Mouse (Mus musculus): Measurements from ENCODE around the gene Celsr1. TPM values are rescaled to one million over a fixed set of nuclear protein-coding genes. Genes with fewer than 3 reads are reported as not detected.

Celsr1 gene
- polyA plus RNA-seq, 1 experiment from 2014 or later = 5.1 TPM

DNA sequence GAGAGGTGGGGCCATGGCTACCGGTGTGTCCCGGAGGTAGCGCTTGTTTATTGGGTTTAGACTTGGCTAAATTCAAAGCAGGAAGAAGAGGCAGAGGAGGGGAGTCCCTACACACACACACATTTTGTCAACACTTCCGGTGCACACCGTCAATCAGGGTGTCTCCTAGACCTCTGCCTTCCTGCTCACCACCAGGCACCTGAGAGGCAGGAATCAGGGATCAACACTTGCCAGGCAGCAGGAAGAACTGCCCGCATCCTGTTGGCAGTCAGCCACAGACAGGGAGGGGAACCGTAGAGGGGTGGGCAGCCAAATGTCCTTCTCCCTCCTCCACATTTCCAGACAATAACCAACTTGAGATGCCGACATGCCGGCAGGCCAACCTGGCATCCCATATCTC, 56.5 kb downstream of the Celsr1 start:
- H3K9ac ChIP-seq (ENCODE audit: low read depth, low read length) = no peak overlapping the region
- no peaks in the 10 kb centered on the region for H3K9me3 ChIP-seq (ENCODE audit: control insufficient read depth, low read length)
- no peak overlapping the region for H3K4me2 ChIP-seq (replicated peaks; ENCODE audit: low read depth, low read length)
- H3K36me3 ChIP-seq (ENCODE audit: control insufficient read depth, insufficient read depth, low read length) = no peaks in the 10 kb centered on the region
- H3K4me3 ChIP-seq (ENCODE audit: low read depth, low read length) = no peak overlapping the region
- ATAC-seq (ENCODE audit: low FRiP score) (no peak), DNase-seq (ENCODE audit: low spot score) (no peak)
- H3K27me3 ChIP-seq (ENCODE audit: control insufficient read depth, insufficient read depth, low read length) = no peaks in the 10 kb centered on the region
- 91% methylated on average over 9 of the region's 9 CpGs for WGBS
- no peak overlapping the region for H3K27ac ChIP-seq (ENCODE audit: low read depth, low read length)
- H3K4me1 ChIP-seq (replicated peaks; ENCODE audit: control insufficient read depth, insufficient read depth, low read length) = 0 out of 2 replicates have a peak, but pooled peaks cover 12% of the 10 kb centered on the region

DNA sequence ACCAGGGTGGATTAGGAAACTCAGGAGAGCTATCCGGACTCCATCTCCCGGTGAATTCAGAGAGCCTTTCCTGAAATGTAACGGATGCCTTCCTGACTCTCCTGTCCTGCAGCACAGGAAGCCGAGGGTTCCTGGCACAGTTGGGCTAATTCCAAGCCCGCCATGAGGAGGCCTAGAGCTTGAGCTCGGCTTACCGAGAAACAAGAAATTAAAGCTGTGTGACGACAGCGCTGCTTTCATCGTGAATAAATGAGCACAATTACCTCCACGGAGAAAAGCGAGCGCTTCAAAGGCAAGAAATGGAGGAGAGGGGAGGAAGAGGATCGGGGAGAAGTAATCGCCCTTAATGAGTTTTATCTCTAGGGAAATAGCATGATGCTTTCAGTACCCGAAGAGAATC, 57.8 kb downstream of the Celsr1 start:
- H3K27ac ChIP-seq (ENCODE audit: low read depth, low read length) = peak overlapping the region; percentile 30
- peak; percentile 29 for DNase-seq (ENCODE audit: low spot score)
- H3K9ac ChIP-seq (ENCODE audit: low read depth, low read length) = no peak overlapping the region
- WGBS = 49% methylated on average over 16 of the region's 16 CpGs
- ATAC-seq (ENCODE audit: low FRiP score) = no peak
- peaks cover 12% of the 10 kb centered on the region; the same call in 1 of the 2 replicates for H3K4me1 ChIP-seq (replicated peaks; ENCODE audit: control insufficient read depth, insufficient read depth, low read length)
- H3K4me3 ChIP-seq (ENCODE audit: low read depth, low read length) = no peak overlapping the region
- no peak overlapping the region for H3K4me2 ChIP-seq (replicated peaks; ENCODE audit: low read depth, low read length)
- no peaks in the 10 kb centered on the region for H3K9me3 ChIP-seq (ENCODE audit: control insufficient read depth, low read length)
- H3K27me3 ChIP-seq (ENCODE audit: control insufficient read depth, insufficient read depth, low read length) = no peaks in the 10 kb centered on the region
- no peaks in the 10 kb centered on the region for H3K36me3 ChIP-seq (ENCODE audit: control insufficient read depth, insufficient read depth, low read length)

DNA sequence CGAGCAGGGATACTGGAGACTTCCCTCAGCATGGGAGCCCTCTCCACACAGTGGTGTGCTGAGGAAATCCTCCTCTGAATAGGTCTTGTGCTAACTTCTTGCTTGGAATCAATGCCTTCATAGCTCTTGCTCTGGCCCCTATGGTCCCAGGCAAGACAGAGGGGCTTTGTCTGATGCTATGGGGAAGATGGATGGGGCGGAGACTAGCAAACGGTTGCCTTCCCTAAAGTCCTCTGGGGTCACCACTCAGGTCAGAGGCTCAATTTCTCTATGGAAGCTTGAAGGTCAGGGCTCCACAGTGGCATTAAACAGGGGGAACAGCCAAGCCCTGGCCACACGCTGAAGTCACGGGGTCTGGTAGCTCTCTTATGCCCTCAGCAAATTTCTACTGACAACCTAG, 62.0 kb downstream of the Celsr1 start:
- H3K4me2 ChIP-seq (replicated peaks; ENCODE audit: low read depth, low read length) = no peak overlapping the region
- no peak overlapping the region for H3K9ac ChIP-seq (ENCODE audit: low read depth, low read length)
- WGBS = 15% methylated on average over 5 of the region's 5 CpGs
- ATAC-seq (ENCODE audit: low FRiP score) (no peak), DNase-seq (ENCODE audit: low spot score) (peak; percentile 25)
- peak overlapping the region; percentile 51; the same call in 1 of the 2 replicates for H3K27ac ChIP-seq (ENCODE audit: low read depth, low read length)
- no peaks in the 10 kb centered on the region for H3K36me3 ChIP-seq (ENCODE audit: control insufficient read depth, insufficient read depth, low read length)
- peaks cover 12% of the 10 kb centered on the region; the same call in 1 of the 2 replicates for H3K4me1 ChIP-seq (replicated peaks; ENCODE audit: control insufficient read depth, insufficient read depth, low read length)
- H3K4me3 ChIP-seq (ENCODE audit: low read depth, low read length) = no peak overlapping the region
- H3K27me3 ChIP-seq (ENCODE audit: control insufficient read depth, insufficient read depth, low read length) = no peaks in the 10 kb centered on the region
- H3K9me3 ChIP-seq (ENCODE audit: control insufficient read depth, low read length) = no peaks in the 10 kb centered on the region

DNA sequence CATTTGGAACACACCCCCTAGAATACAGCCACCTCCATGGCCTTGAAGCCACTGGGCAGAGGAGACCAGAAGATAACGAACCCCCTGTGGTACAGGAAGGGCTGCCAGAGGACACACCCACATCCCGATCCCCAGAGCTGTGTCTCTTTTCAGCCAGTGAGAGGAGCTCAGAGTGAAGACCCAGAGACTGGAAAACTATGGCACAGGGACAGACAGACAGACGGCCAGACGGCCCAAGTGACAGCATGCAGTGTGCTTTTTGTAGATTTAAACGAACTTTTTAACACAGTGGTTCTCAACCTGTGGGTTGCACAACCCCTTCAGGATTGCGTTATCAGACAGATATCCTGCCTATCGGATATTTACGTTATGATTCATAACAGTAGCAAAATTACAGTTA, 63.1 kb downstream of the Celsr1 start:
- H3K9me3 ChIP-seq (ENCODE audit: control insufficient read depth, low read length) = no peaks in the 10 kb centered on the region
- peaks cover 6% of the 10 kb centered on the region; the same call in 1 of the 2 replicates for H3K4me1 ChIP-seq (replicated peaks; ENCODE audit: control insufficient read depth, insufficient read depth, low read length)
- DNase-seq (ENCODE audit: low spot score) = no peak
- no peak overlapping the region for H3K4me2 ChIP-seq (replicated peaks; ENCODE audit: low read depth, low read length)
- H3K36me3 ChIP-seq (ENCODE audit: control insufficient read depth, insufficient read depth, low read length) = no peaks in the 10 kb centered on the region
- WGBS = 73% methylated on average over 8 of the region's 8 CpGs
- ATAC-seq (ENCODE audit: low FRiP score) = no peak
- H3K27ac ChIP-seq (ENCODE audit: low read depth, low read length) = no peak overlapping the region
- no peak overlapping the region for H3K4me3 ChIP-seq (ENCODE audit: low read depth, low read length)
- H3K27me3 ChIP-seq (ENCODE audit: control insufficient read depth, insufficient read depth, low read length) = no peaks in the 10 kb centered on the region
- no peak overlapping the region for H3K9ac ChIP-seq (ENCODE audit: low read depth, low read length)

DNA sequence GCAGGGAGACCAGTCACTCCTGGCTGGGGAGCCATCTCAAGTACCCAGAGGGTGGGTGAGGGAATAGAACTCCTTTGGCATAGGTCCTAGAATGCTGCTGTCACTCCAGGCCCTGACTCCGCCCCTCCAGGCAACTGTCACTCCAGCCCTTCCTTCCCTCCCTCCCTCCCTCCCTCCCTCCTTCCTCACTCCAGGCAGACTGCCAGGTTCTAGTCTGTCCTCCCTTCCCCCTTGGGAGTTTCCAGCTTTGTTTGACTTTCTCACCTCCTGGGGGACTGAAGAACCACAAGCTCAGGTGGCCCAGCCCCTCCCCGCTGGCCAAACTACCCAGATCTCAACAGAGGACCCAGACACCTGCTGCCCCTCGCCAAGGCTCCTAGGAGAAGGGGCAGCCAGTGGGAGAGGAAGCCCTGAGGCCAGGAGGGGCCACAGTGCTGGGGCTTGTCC, 63.8 kb downstream of the Celsr1 start:
- Histone ChIP-seq H3K9ac (ENCODE audit: low read depth, low read length) (no peak overlapping the region), H3K27ac (ENCODE audit: low read depth, low read length) (no peak overlapping the region), H3K4me1 (replicated peaks; ENCODE audit: control insufficient read depth, insufficient read depth, low read length) (peaks cover 4% of the 10 kb centered on the region; the same call in 1 of the 2 replicates), H3K4me3 (ENCODE audit: low read depth, low read length) (no peak overlapping the region), H3K4me2 (replicated peaks; ENCODE audit: low read depth, low read length) (no peak overlapping the region), H3K27me3 (ENCODE audit: control insufficient read depth, insufficient read depth, low read length) (no peaks in the 10 kb centered on the region), H3K36me3 (ENCODE audit: control insufficient read depth, insufficient read depth, low read length) (no peaks in the 10 kb centered on the region), H3K9me3 (ENCODE audit: control insufficient read depth, low read length) (no peaks in the 10 kb centered on the region)
- 46% methylated on average over 3 of the region's 3 CpGs for WGBS
- ATAC-seq (ENCODE audit: low FRiP score) = no peak
- DNase-seq (ENCODE audit: low spot score) = no peak

DNA sequence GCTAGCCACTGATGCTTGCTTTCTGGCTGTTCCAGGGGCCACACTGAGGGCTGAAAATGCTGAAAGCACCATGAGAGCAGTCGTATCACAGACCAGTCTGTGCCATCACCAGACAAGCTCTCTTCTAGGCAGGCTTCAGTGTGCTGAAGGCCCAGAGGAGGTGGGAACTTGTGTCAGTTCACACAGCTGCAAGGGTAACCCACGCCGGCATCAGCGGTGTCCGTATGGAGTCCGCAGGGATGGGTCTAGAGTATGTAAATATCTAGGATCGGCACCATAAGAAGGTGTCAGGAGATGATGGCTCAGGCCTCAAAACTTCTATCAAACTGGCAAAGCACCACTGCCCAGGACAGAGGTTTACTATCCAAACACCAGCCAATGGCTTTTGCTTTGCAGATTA, 64.3 kb downstream of the Celsr1 start:
- H3K9ac ChIP-seq (ENCODE audit: low read depth, low read length) = no peak overlapping the region
- DNase-seq (ENCODE audit: low spot score) = no peak
- no peak overlapping the region for H3K4me2 ChIP-seq (replicated peaks; ENCODE audit: low read depth, low read length)
- no peak for ATAC-seq (ENCODE audit: low FRiP score)
- peaks cover 4% of the 10 kb centered on the region; the same call in 1 of the 2 replicates for H3K4me1 ChIP-seq (replicated peaks; ENCODE audit: control insufficient read depth, insufficient read depth, low read length)
- H3K27me3 ChIP-seq (ENCODE audit: control insufficient read depth, insufficient read depth, low read length) = no peaks in the 10 kb centered on the region
- H3K9me3 ChIP-seq (ENCODE audit: control insufficient read depth, low read length) = no peaks in the 10 kb centered on the region
- no peaks in the 10 kb centered on the region for H3K36me3 ChIP-seq (ENCODE audit: control insufficient read depth, insufficient read depth, low read length)
- no peak overlapping the region for H3K27ac ChIP-seq (ENCODE audit: low read depth, low read length)
- 89% methylated on average over 7 of the region's 7 CpGs for WGBS
- no peak overlapping the region for H3K4me3 ChIP-seq (ENCODE audit: low read depth, low read length)

DNA sequence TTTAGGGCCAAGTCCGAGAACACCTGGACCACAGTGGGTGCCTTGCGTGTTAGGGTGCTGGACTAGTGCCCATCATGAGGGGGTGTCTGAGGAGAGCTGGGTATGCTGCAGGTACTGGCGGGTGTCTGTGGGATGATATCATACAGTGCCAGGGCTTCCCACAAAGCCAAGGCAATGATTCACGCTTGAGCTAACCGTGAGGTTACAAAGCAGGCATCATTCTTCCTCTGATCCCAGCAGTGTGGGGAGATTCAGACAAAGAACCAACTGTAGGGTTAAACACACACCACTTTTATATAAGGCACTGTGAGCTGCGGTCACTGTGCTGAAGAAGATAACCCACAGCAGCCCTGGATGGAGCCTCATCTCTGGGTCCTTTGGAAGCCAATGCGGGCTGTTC, 67.5 kb downstream of the Celsr1 start:
- DNase-seq (ENCODE audit: low spot score) = no peak
- ATAC-seq (ENCODE audit: low FRiP score) = no peak
- no peaks in the 10 kb centered on the region for H3K36me3 ChIP-seq (ENCODE audit: control insufficient read depth, insufficient read depth, low read length)
- no peaks in the 10 kb centered on the region for H3K4me1 ChIP-seq (replicated peaks; ENCODE audit: control insufficient read depth, insufficient read depth, low read length)
- H3K27me3 ChIP-seq (ENCODE audit: control insufficient read depth, insufficient read depth, low read length) = no peaks in the 10 kb centered on the region
- H3K9me3 ChIP-seq (ENCODE audit: control insufficient read depth, low read length) = no peaks in the 10 kb centered on the region
- 88% methylated on average over 7 of the region's 7 CpGs for WGBS
- no peak overlapping the region for H3K4me2 ChIP-seq (replicated peaks; ENCODE audit: low read depth, low read length)
- no peak overlapping the region for H3K27ac ChIP-seq (ENCODE audit: low read depth, low read length)
- no peak overlapping the region for H3K4me3 ChIP-seq (ENCODE audit: low read depth, low read length)
- no peak overlapping the region for H3K9ac ChIP-seq (ENCODE audit: low read depth, low read length)

DNA sequence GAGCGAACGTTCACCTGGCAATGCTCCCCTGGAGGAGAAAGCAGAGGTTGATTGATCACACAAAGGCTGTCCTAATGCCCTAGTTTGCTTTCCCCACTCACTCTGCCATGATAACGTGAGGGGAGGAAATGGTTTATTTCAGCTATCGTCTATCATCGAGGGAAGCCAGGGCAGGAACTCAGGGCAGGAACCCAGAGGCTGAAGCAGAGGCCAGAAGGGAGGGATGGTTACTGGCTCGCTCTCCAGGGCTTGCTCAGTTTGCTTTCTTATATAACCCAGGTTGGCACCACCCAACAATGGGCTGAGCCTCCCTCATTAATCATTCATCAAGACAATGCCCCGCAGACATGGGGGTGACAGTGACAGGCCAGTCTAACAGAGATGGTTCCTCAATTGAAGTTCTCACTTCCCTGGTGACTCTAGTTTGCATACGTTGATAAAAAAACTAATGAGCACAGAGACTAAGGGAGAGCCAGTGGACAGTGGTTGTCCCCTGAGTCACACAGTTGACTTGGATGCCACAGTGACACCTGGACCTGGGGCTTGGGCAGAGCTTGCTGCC, 70.2 kb downstream of the Celsr1 start:
- Histone ChIP-seq H3K27ac (ENCODE audit: low read depth, low read length) (no peak overlapping the region), H3K4me1 (replicated peaks; ENCODE audit: control insufficient read depth, insufficient read depth, low read length) (no peaks in the 10 kb centered on the region), H3K9ac (ENCODE audit: low read depth, low read length) (no peak overlapping the region), H3K9me3 (ENCODE audit: control insufficient read depth, low read length) (no peaks in the 10 kb centered on the region), H3K4me3 (ENCODE audit: low read depth, low read length) (no peak overlapping the region), H3K27me3 (ENCODE audit: control insufficient read depth, insufficient read depth, low read length) (no peaks in the 10 kb centered on the region), H3K36me3 (ENCODE audit: control insufficient read depth, insufficient read depth, low read length) (no peaks in the 10 kb centered on the region), H3K4me2 (replicated peaks; ENCODE audit: low read depth, low read length) (no peak overlapping the region)
- WGBS = 73% methylated on average over 8 of the region's 8 CpGs
- DNase-seq (ENCODE audit: low spot score) = no peak
- ATAC-seq (ENCODE audit: low FRiP score) = no peak

DNA sequence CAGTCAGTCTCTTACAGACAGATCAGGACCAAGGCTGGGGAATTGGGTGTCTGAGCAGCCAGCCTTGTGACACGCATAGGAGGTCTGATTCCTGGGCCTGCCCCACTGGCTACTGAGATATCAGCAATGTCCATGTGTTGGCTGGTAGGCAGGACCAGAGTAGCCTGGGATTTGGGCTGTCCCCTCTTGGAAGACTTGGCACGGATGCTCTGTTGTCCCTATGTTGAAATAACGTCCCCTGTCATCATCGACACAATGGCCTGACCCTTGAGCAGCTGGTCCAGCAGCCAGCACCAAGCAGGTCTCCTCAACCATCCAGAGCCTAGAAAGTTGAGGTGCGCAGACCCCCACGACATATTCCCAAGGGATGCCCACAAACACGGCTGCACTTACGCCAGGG, 70.9 kb downstream of the Celsr1 start:
- no peaks in the 10 kb centered on the region for H3K9me3 ChIP-seq (ENCODE audit: control insufficient read depth, low read length)
- 95% methylated on average over 8 of the region's 8 CpGs for WGBS
- ATAC-seq (ENCODE audit: low FRiP score) (no peak), DNase-seq (ENCODE audit: low spot score) (no peak)
- H3K4me2 ChIP-seq (replicated peaks; ENCODE audit: low read depth, low read length) = no peak overlapping the region
- H3K27ac ChIP-seq (ENCODE audit: low read depth, low read length) = no peak overlapping the region
- H3K27me3 ChIP-seq (ENCODE audit: control insufficient read depth, insufficient read depth, low read length) = no peaks in the 10 kb centered on the region
- H3K36me3 ChIP-seq (ENCODE audit: control insufficient read depth, insufficient read depth, low read length) = no peaks in the 10 kb centered on the region
- no peak overlapping the region for H3K4me3 ChIP-seq (ENCODE audit: low read depth, low read length)
- H3K9ac ChIP-seq (ENCODE audit: low read depth, low read length) = no peak overlapping the region
- no peaks in the 10 kb centered on the region for H3K4me1 ChIP-seq (replicated peaks; ENCODE audit: control insufficient read depth, insufficient read depth, low read length)

Measured in hindbrain, embryonic 11.5 days (tissue).